Mouse (Mus musculus) activated CD4-positive, CD25-positive, alpha-beta regulatory T cell, adult 4 months (primary cell): ENCODE measurements around the gene Ubap1. TPM values are rescaled to one million over a fixed set of nuclear protein-coding genes. Genes with fewer than 3 reads are reported as not detected.

ENCODE experiments used
- ATAC-seq: one replicate; pipeline ENCODE4 v1.8.0; 2017
- polyA plus RNA-seq, 2 experiments: library from polyadenylated mRNA; unstranded; fragments of 100-300 nt; shearing (Covaris generic); gene quantifications; one replicate each; pipeline ENCODE4 v1.2.1; 2017

The Ubap1 gene
- polyA plus RNA-seq, 2 experiments from 2014 or later, result 25.5 to 36.2 TPM

DNA sequence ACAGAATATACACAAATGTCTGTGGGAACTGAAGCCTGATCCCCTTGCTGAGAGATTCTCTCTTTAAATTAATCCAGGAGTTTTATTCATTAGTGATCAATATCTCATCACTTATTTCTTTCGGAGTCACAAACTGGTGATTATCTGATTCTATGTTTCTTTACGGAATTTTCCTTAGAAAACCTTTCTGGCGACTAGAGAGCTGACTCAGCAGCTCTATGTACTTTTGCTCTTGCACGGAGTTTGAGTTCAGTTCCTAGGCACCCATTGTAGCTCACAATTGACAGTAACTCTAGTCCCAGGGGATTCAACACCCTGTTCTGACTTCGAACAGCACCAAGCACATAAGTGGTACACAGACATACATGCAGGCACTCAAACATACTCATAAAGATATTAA, 90.1 kb downstream of the Ubap1 start:
- ATAC-seq, result no peak

Other genes with a start within 250 kb of the Ubap1 start
- gene Nol6, start 224.5 kb upstream of the Ubap1 start, polyA plus RNA-seq, result 10 to 100 TPM; 11.8 to 19.0 TPM
- 10 to 100 TPM; 25.6 to 25.8 TPM for gene Ube2r2, start 213.3 kb upstream of the Ubap1 start, polyA plus RNA-seq
- gene Ubap2, start 73.9 kb upstream of the Ubap1 start, polyA plus RNA-seq, result 10 to 100 TPM; 18.2 to 23.7 TPM
- 10 to 100 TPM; 24.4 to 28.0 TPM for gene Dcaf12, start 34.1 kb upstream of the Ubap1 start, polyA plus RNA-seq
- 1 to 10 TPM; 2.2 to 2.5 TPM for gene Kif24, start 115.9 kb downstream of the Ubap1 start, polyA plus RNA-seq
- gene Nudt2, start 116.2 kb downstream of the Ubap1 start, polyA plus RNA-seq, result 10 to 100 TPM; 15.5 to 25.6 TPM
- gene AI464131, start 154.1 kb downstream of the Ubap1 start, polyA plus RNA-seq, result not detected
- not detected for gene 1110017D15Rik, start 168.3 kb downstream of the Ubap1 start, polyA plus RNA-seq
- gene Fam219a, start 220.5 kb downstream of the Ubap1 start, polyA plus RNA-seq, result under 1 TPM; 0.18 to 0.29 TPM
- not detected for gene Dnaic1, start 220.8 kb downstream of the Ubap1 start, polyA plus RNA-seq